Mouse (Mus musculus) liver (tissue): ENCODE measurements around the gene Dpp6.

Source experiments
- DNase-seq: peaks from one replicate; pipeline ENCODE4 v3.0.0-alpha.2; 2020; ENCODE audit warnings: mixed read lengths

Gene Dpp6

GRCm38 (mm10) chr5:27066837-27067236, 249.8 kb downstream of the Dpp6 start:
- no peak for DNase-seq

GRCm38 (mm10) chr5:27075131-27075591, 258.2 kb downstream of the Dpp6 start:
- peak; percentile 15 for DNase-seq

GRCm38 (mm10) chr5:27076046-27076445, 259.0 kb downstream of the Dpp6 start:
- no peak for DNase-seq

- no peak for DNase-seq
Observed at GRCm38 (mm10) chr5:27077821-27078220, 260.8 kb downstream of the Dpp6 start.

GRCm38 (mm10) chr5:27081275-27081674, 264.3 kb downstream of the Dpp6 start:
- DNase-seq = no peak

GRCm38 (mm10) chr5:27083762-27084161, 266.8 kb downstream of the Dpp6 start:
- no peak for DNase-seq

- DNase-seq = no peak
Observed at GRCm38 (mm10) chr5:27108221-27108620, 291.2 kb downstream of the Dpp6 start.

GRCm38 (mm10) chr5:27122479-27122878, 305.5 kb downstream of the Dpp6 start:
- DNase-seq = no peak

- no peak for DNase-seq
Observed at GRCm38 (mm10) chr5:27122944-27123343, 305.9 kb downstream of the Dpp6 start.

GRCm38 (mm10) chr5:27126034-27126433, 309.0 kb downstream of the Dpp6 start:
- no peak for DNase-seq

- no peak for DNase-seq
Observed at GRCm38 (mm10) chr5:27133196-27133595, 316.2 kb downstream of the Dpp6 start.

- DNase-seq = no peak
Observed at GRCm38 (mm10) chr5:27134436-27135005, 317.5 kb downstream of the Dpp6 start.

GRCm38 (mm10) chr5:27147397-27147945, 330.5 kb downstream of the Dpp6 start:
- no peak for DNase-seq

- no peak for DNase-seq
Observed at GRCm38 (mm10) chr5:27151017-27151416, 334.0 kb downstream of the Dpp6 start.

- no peak for DNase-seq
Observed at GRCm38 (mm10) chr5:27155671-27156070, 338.7 kb downstream of the Dpp6 start.

GRCm38 (mm10) chr5:27156366-27156765, 339.4 kb downstream of the Dpp6 start:
- no peak for DNase-seq

GRCm38 (mm10) chr5:27161122-27161645, 344.2 kb downstream of the Dpp6 start:
- no peak for DNase-seq

GRCm38 (mm10) chr5:27168550-27168949, 351.5 kb downstream of the Dpp6 start:
- no peak for DNase-seq

- no peak for DNase-seq
Observed at GRCm38 (mm10) chr5:27184963-27185362, 368.0 kb downstream of the Dpp6 start.

- DNase-seq = no peak
Observed at GRCm38 (mm10) chr5:27191242-27191969, 374.4 kb downstream of the Dpp6 start.

- DNase-seq = no peak
Observed at GRCm38 (mm10) chr5:27194157-27194556, 377.2 kb downstream of the Dpp6 start.

GRCm38 (mm10) chr5:27194975-27195374, 378.0 kb downstream of the Dpp6 start:
- DNase-seq = no peak

GRCm38 (mm10) chr5:27200581-27201341, 383.8 kb downstream of the Dpp6 start:
- DNase-seq = no peak
